Mouse (Mus musculus) heart, postnatal 4 days (tissue): ENCODE results near the gene Cyp4f13. TPM values are rescaled to one million over a fixed set of nuclear protein-coding genes. Genes with fewer than 3 reads are reported as not detected.

Source experiments
- DNase-seq: peaks from one replicate; pipeline ENCODE4 v3.0.0; 2021
- total RNA-seq, 2 experiments: library from RNA; stranded (reverse); gene quantifications; 2 replicates each; pipeline ENCODE4 v1.2.3; 2021

Gene Cyp4f13
- total RNA-seq, 2 experiments from 2014 or later: 10.9 to 12.4 TPM

DNA sequence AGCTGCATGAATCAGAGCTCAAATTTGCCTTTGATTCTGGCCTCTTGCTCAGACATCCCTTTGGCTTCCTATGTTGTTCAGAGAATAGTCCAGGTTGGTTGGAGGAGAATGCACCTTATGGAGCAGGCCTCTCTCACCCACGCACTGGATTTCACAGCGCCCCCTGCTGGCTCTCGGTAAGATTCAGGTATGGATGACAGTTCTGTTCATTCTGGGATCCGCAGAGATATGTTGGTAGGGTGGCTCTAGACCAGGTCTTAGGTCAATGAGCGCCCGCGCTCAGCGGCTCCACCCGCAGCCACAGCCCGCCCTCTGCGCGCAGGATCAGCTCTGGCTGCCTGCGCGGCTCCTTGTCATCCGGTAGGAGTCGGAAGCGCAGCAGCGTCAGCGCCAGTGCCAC, 42.0 kb downstream of the Cyp4f13 start:
- peak; percentile 51 for DNase-seq

GRCm38 (mm10) chr17:32904414-32904813, 42.8 kb downstream of the Cyp4f13 start:
- DNase-seq: no peak

DNA sequence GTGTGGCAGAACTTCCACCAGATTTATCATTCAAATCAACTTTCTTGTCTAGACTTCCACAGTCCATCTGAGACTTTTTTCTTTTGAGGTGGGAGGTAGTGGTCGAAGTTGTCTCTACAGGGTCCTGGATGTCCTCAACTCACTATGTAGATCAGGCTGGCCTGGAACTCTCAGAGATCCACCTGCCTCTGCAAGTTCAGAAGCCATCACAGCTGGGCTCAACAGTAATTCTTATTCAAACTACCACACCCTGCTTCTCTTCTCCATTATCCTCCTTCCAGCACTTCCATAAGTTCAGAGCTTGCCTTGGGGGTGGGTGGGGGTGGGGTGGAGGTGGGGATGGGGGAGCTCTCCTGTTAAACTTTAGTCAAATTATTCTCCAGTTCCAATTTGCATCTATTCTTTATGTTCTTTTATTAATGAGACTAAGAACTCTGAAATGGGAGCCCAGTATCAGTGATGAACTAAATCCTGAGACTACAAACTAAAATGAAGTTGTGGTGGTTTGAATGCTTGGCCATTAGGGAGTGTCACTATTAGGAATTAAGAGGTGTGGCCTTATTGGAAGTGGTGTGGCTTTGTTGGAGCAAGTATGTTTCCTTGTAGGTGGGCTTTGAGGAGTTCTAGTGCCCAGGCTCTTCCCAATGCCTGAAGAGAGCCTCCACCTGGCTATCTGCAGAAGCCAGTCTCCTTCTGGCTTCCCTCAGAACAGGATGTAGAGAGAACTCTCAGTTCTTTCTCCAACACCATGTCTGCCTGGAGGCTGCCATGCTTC, 45.3 kb downstream of the Cyp4f13 start:
- no peak for DNase-seq

DNA sequence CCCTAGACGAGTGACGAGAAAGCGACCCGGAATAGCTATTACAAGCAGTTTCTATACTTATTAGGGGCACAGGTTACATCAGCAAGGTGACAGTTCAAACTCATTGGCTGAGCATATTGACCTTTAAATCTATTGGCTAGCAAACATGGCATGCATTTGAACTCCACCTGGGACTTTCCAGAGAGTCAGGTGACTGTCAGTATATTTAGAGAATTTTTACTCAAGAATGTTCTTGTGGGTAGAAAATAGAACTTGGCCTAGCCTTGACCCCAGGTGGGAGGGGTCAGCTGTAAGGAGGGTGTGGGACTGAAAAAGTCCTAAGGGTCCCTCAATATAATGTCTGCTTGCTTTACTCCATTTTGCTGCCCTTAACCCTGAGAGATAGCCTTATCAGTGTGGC, 51.8 kb downstream of the Cyp4f13 start:
- DNase-seq: no peak

GRCm38 (mm10) chr17:32893901-32894300, 53.3 kb downstream of the Cyp4f13 start:
- DNase-seq: no peak

- peak; percentile 90 for DNase-seq
These were observed 55.7 kb downstream of the Cyp4f13 start, which contains the start of gene Zfp870 for GRCm38 (mm10) chr17:32891239-32892180. Zfp870 (minus strand) TSS chr17:32891642.

DNA sequence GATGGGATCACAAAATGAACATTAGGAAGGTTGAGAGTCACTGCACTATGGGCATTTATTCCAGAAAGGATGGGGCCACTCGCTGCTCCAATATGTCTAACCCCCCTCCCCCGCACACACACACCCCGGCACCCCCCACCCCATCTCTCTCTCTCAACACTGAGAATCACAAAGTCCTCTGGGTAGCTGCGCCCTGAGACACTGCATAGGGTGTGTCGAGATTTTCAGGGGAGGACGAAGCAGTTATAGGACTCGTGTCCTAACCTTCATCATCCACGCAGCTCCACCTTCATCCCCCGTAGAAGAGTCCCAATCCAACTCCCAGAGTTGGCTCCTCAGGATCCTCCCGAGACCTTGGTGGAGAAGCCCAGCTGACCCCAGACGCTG, 56.4 kb downstream of the Cyp4f13 start:
- DNase-seq: no peak

DNA sequence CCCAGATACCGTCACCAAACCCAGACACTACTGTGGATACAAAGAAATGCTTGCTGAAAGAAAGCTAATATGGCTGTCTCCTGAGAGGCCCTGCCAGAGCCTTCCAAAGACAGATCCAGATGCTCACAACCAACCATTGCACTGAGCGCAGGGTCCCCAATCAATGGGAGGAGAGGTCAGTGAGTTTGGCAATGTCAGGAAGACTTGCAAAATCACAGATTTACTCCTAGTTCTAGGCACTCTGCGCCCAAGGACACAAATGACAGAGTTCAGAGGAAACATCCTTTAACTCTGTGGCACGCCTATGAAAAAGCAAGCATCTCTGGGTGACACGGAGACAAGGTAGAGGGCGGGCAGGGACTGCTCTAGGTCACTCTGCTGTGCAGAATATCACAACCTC, 57.6 kb downstream of the Cyp4f13 start:
- DNase-seq: no peak

DNA sequence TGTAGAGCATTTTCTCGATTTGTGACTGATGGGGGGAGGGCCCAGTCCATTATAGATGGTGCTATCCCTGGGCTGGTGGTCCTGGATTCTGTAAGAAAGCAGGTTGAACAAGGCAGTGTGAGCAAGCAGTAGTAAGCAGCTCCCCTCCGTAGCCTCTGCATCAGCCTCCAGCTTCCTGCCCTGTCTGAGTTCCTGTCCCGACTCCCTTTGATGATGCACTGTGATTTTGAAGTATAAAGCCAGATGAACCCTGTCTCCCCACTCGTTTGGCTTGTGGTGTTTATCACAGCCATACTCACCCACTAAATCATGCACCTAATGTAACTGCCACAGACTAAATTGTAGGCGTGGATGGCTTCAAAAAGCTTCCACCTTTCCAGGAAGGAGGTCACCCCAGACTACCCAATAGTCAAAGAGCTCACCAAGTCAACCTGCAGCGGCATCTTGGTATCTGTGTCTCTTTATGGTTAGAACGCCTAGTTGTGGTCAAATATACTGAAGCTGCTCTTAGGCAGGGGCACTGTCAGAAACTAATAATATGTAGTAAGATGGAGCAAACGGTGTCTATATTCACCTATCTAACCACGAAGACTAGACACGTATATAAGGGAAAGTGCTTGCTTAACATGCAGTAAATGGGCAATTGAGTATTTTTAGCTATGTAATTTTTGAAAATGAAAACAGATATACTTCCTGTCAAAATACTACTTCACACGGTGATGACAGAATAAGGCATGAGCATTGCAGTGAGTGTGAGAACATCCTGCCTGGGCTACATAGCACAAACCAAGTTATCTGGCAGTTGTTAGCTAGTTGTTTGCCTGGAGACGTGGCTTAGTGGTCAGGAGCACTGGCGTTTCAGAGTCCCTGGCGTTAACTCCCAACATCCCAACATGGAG, 66.6 kb downstream of the Cyp4f13 start:
- DNase-seq: no peak

DNA sequence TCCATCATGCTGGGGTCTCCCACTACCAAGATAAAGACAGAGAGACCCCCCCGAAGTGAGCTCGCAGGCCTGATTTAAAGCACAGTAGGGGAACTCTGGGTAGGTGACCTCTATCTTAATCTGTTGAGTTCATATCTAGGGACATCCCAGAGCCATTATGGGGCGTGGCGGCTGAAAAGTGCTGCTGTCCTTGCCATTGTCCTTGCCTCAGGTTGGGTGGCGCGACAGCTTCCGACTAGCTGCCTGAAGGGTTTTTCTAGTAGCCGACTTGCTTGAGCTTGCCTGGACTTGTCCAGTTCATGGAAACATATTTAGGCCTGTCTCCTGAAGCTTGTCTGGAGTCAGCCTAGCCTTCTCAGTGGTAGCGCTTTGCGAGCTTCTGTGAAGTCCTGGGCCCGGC, 68.4 kb downstream of the Cyp4f13 start:
- DNase-seq: no peak

DNA sequence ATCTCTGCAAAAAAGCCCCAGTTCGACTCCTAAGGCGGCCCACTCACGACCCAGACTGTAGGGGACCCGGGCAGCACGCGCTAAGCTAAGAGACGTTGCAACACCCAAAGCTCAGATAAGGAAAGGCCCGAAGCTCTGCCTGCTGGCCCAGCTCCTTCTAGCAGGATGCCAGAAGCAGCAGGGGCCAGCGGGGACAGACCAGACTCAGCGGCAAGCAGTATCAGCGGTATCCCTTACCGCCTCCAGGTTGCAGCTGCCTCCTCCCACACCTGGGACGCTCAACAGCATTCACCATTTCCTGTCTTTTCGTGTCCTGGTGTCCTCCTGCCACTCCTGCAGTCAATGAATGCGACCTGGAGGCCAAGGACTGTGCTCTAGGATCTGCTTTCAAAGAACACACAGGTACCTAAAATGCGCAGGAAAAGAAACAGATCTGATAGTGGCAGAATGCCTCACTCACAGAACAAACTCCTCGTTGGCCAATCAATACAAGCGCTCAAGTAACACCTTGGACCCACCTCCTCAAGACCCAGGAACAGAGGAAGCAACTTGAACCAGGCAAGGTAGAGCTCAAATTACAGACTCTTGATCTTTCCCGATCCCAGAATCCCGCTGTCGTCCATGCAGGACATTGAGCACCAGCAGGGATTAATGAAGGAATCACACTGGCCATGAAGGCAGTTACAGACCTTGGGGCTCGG, 69.6 kb downstream of the Cyp4f13 start:
- no peak for DNase-seq

Other genes starting within 250 kb of the Cyp4f13 start
- gene Zfp871, start 159.1 kb downstream of the Cyp4f13 start, total RNA-seq: 10 to 100 TPM; 41.4 to 46.3 TPM
- gene Zfp811, start 137.5 kb downstream of the Cyp4f13 start, total RNA-seq: under 1 TPM; 0.27 to 0.43 TPM
- 10 to 100 TPM; 13.5 to 13.7 TPM for gene Zfp799, start 117.1 kb downstream of the Cyp4f13 start, total RNA-seq
- gene Zfp870, start 55.8 kb downstream of the Cyp4f13 start, total RNA-seq: 1 to 10 TPM; 6.7 to 7.6 TPM
- not detected for gene Cyp4f14, start 30.1 kb downstream of the Cyp4f13 start, total RNA-seq
- 1 to 10 TPM; 4.9 to 5.0 TPM for gene Zfp472, start 18.4 kb upstream of the Cyp4f13 start, total RNA-seq
- 1 to 10 TPM; 7.2 to 7.8 TPM for gene Zfp952, start 45.7 kb upstream of the Cyp4f13 start, total RNA-seq
- 1 to 10 TPM; 5.1 to 5.8 TPM for gene Zfp763, start 86.0 kb upstream of the Cyp4f13 start, total RNA-seq
- not detected for gene 4921501E09Rik, start 120.7 kb upstream of the Cyp4f13 start, total RNA-seq
- gene Zfp563, start 141.9 kb upstream of the Cyp4f13 start, total RNA-seq: 1 to 10 TPM; 5.7 to 8.6 TPM
- gene Morc2b, start 192.3 kb upstream of the Cyp4f13 start, total RNA-seq: under 1 TPM in 1 of 2 experiments, not detected in 1; 0.10 TPM
- gene Olfr55, start 221.0 kb upstream of the Cyp4f13 start, total RNA-seq: not detected
- not detected for gene Olfr239, start 243.9 kb upstream of the Cyp4f13 start, total RNA-seq